Comparison of ENCODE assay signal across 15 mouse cellular contexts in genomic region chr12:9577610-9578009, GRCm38 (mm10). TPM values are rescaled to one million over a fixed set of nuclear protein-coding genes. Genes with fewer than 3 reads are reported as not detected.
DNase-seq lines count a peak whose midpoint lies in the region; ATAC-seq and TF ChIP-seq lines count a peak whose summit lies in the region.
"Had no signal": no experiment of that assay in that cellular context is flagged by ENCODE, and none has a peak within 500 bp of the region (broad histone marks: within the 10 kb centered on the region; RNA-seq: fewer than 3 reads in every experiment).

No protein-coding gene starts in this region.

- peaks cover 5% of the 10 kb centered on the region for H3K4me1 ChIP-seq in intestine, embryonic 14.5 days (replicated peaks; ENCODE audit: control insufficient read depth, insufficient read depth, low read length)
- H3K4me1 ChIP-seq in intestine, postnatal 0 days (replicated peaks; ENCODE audit: control insufficient read depth, insufficient read depth, low read length), result no peaks in the 10 kb centered on the region
- peaks cover 52% of the 10 kb centered on the region for H3K4me1 ChIP-seq in embryonic facial prominence, embryonic 10.5 days
- H3K4me1 ChIP-seq in embryonic facial prominence, embryonic 12.5 days, result peaks cover 27% of the 10 kb centered on the region
- H3K4me1 ChIP-seq in limb, embryonic 13.5 days, result peaks cover 70% of the 10 kb centered on the region

- peaks cover 93% of the 10 kb centered on the region for H3K27me3 ChIP-seq in intestine, embryonic 14.5 days (replicated peaks; ENCODE audit: control insufficient read depth, insufficient read depth, low read length)
- H3K27me3 ChIP-seq in intestine, postnatal 0 days (replicated peaks; ENCODE audit: control insufficient read depth, insufficient read depth, low read length), result peaks cover 96% of the 10 kb centered on the region
- H3K27me3 ChIP-seq in embryonic facial prominence, embryonic 10.5 days (replicated peaks; ENCODE audit: low read depth, poor library complexity, severe bottlenecking), result peaks cover 100% of the 10 kb centered on the region
- peaks cover 55% of the 10 kb centered on the region for H3K27me3 ChIP-seq in embryonic facial prominence, embryonic 12.5 days
- peaks cover 82% of the 10 kb centered on the region for H3K27me3 ChIP-seq in limb, embryonic 13.5 days
- H3K27me3 ChIP-seq: CH12.LX had no signal

- H3K36me3 ChIP-seq in intestine, embryonic 14.5 days (ENCODE audit: control insufficient read depth, insufficient read depth, low read length), result no peaks in the 10 kb centered on the region
- H3K36me3 ChIP-seq in intestine, postnatal 0 days (ENCODE audit: control insufficient read depth, insufficient read depth), result no peaks in the 10 kb centered on the region
- no peaks in the 10 kb centered on the region for H3K36me3 ChIP-seq in embryonic facial prominence, embryonic 10.5 days (replicated peaks)
- no peaks in the 10 kb centered on the region for H3K36me3 ChIP-seq in embryonic facial prominence, embryonic 12.5 days
- H3K36me3 ChIP-seq in limb, embryonic 13.5 days, result 0 out of 2 replicates have a peak, but pooled peaks cover 8% of the 10 kb centered on the region

- no peak for TF ChIP-seq CTCF in intestine, postnatal 0 days (IDR thresholded peaks at IDR 0.05; ENCODE audit: low read depth)

- H3K4me3 ChIP-seq in intestine, embryonic 14.5 days (ENCODE audit: low read depth, low read length), result peak overlapping the region; percentile 55
- no peak overlapping the region for H3K4me3 ChIP-seq in intestine, postnatal 0 days (ENCODE audit: low read depth, low read length)
- peak overlapping the region; percentile 66 for H3K4me3 ChIP-seq in embryonic facial prominence, embryonic 10.5 days
- H3K4me3 ChIP-seq in embryonic facial prominence, embryonic 12.5 days, result peak overlapping the region; percentile 58
- H3K4me3 ChIP-seq in limb, embryonic 13.5 days, result peak overlapping the region; percentile 70
- H3K4me3 ChIP-seq: erythroblast, embryonic 14.5 days had no signal

- DNase-seq in intestine, embryonic 14.5 days (ENCODE audit: low spot score), result no peak
- DNase-seq in embryonic facial prominence, embryonic 10.5 days (ENCODE audit: low spot score), result no peak
- DNase-seq in cerebellum, postnatal 4 days (ENCODE audit: low spot score in 2 of 2), result no peak
- DNase-seq in layer of hippocampus, adult 8-10 months (ENCODE audit: low spot score in 2 of 2), result no peak
- DNase-seq: cerebellum, postnatal 25 days; left cerebral cortex, postnatal 4 days; right cerebral cortex, adult 18-20 months had no signal

- H3K27ac ChIP-seq in intestine, embryonic 14.5 days (ENCODE audit: low read depth), result no peak overlapping the region
- no peak overlapping the region for H3K27ac ChIP-seq in intestine, postnatal 0 days (ENCODE audit: low read depth, low read length)
- no peak overlapping the region for H3K27ac ChIP-seq in embryonic facial prominence, embryonic 10.5 days (replicated peaks)
- peak overlapping the region; percentile 24; the same call in 1 of the 2 replicates for H3K27ac ChIP-seq in embryonic facial prominence, embryonic 12.5 days
- H3K27ac ChIP-seq in limb, embryonic 13.5 days, result peak overlapping the region; percentile 58; the same call in 1 of the 2 replicates
- H3K27ac ChIP-seq: hindbrain, embryonic 14.5 days; kidney, postnatal 0 days had no signal

- ATAC-seq in intestine, embryonic 14.5 days (replicated peaks; ENCODE audit: low FRiP score, low TSS enrichment, low read depth), result no peak
- ATAC-seq in intestine, postnatal 0 days, result no peak
- ATAC-seq in embryonic facial prominence, embryonic 12.5 days (ENCODE audit: insufficient number of reproducible peaks, insufficient read depth, low FRiP score, low TSS enrichment), result no peak
- no peak for ATAC-seq in limb, embryonic 13.5 days (ENCODE audit: low FRiP score, low read depth)

- H3K9ac ChIP-seq in intestine, embryonic 14.5 days (ENCODE audit: low read length), result peak overlapping the region; percentile 65
- H3K9ac ChIP-seq in intestine, postnatal 0 days (ENCODE audit: low read depth, low read length), result no peak overlapping the region
- H3K9ac ChIP-seq in embryonic facial prominence, embryonic 12.5 days, result peak overlapping the region; percentile 79
- H3K9ac ChIP-seq in limb, embryonic 13.5 days, result peak overlapping the region; percentile 88
- H3K9ac ChIP-seq: hindbrain, embryonic 14.5 days had no signal

- no peaks in the 10 kb centered on the region for H3K9me3 ChIP-seq in intestine, embryonic 14.5 days (ENCODE audit: control insufficient read depth, low read length)
- H3K9me3 ChIP-seq in intestine, postnatal 0 days (ENCODE audit: control insufficient read depth), result no peaks in the 10 kb centered on the region
- H3K9me3 ChIP-seq in embryonic facial prominence, embryonic 10.5 days, result no peaks in the 10 kb centered on the region
- H3K9me3 ChIP-seq in embryonic facial prominence, embryonic 12.5 days, result no peaks in the 10 kb centered on the region
- H3K9me3 ChIP-seq in limb, embryonic 13.5 days, result no peaks in the 10 kb centered on the region

- 29% methylated on average over 2 of the region's 2 CpGs for WGBS in intestine, embryonic 14.5 days
- WGBS in intestine, postnatal 0 days, result 33% methylated on average over 2 of the region's 2 CpGs
- WGBS in embryonic facial prominence, embryonic 10.5 days, result 11% methylated on average over 2 of the region's 2 CpGs
- 17% methylated on average over 2 of the region's 2 CpGs for WGBS in embryonic facial prominence, embryonic 12.5 days
- 38% methylated on average over 2 of the region's 2 CpGs for WGBS in limb, embryonic 13.5 days

- H3K4me2 ChIP-seq in intestine, embryonic 14.5 days (ENCODE audit: low read length), result peak overlapping the region; percentile 62
- H3K4me2 ChIP-seq in intestine, postnatal 0 days (replicated peaks; ENCODE audit: low read depth), result no peak overlapping the region
- H3K4me2 ChIP-seq in embryonic facial prominence, embryonic 12.5 days (replicated peaks), result peak overlapping the region; percentile 67
- peak overlapping the region; percentile 73 for H3K4me2 ChIP-seq in limb, embryonic 13.5 days (replicated peaks)

RNA-seq across cellular contexts. Expression of gene Osr1, which starts 7.7 kb away (rescaled TPM):
- 52.3 and 55.6 TPM in 2 replicates for polyA plus RNA-seq in intestine, embryonic 14.5 days (2014; fragmentation: Nextera tagmentation; extraction: Ambion mirVana)
- polyA plus RNA-seq in intestine, postnatal 0 days (2015; fragmentation: Nextera tagmentation; extraction: Ambion mirVana), result 20.1 and 25.0 TPM in 2 replicates
- 13.8 and 23.6 TPM in 2 replicates for polyA plus RNA-seq in embryonic facial prominence, embryonic 10.5 days (2016; fragmentation: Nextera tagmentation; extraction: Ambion mirVana)
- polyA plus RNA-seq in embryonic facial prominence, embryonic 12.5 days (2016; fragmentation: Nextera tagmentation; extraction: Ambion mirVana), result 87.4 and 88.0 TPM in 2 replicates
- 83.2 and 95.3 TPM in 2 replicates for polyA plus RNA-seq in limb, embryonic 13.5 days (2015; fragmentation: Nextera tagmentation; extraction: Ambion mirVana)
- 1 to 10 TPM; 3.5 to 4.0 (median 3.6) TPM for total RNA-seq in layer of hippocampus, adult 8-10 months (2022)
- total RNA-seq: CH12.LX; megakaryocyte-erythroid progenitor cell, adult 5-6 weeks had no signal
- polyA plus RNA-seq: erythroblast, embryonic 14.5 days had no signal

Comparison
In these comparisons a context has a peak if more than half of its experiments do, and no peak if none do; other contexts are left out.
1. H3K27ac ChIP-seq: peak in embryonic facial prominence, embryonic 12.5 days (single experiment) and limb, embryonic 13.5 days (single experiment); none in intestine, embryonic 14.5 days (single experiment), intestine, postnatal 0 days (single experiment) and embryonic facial prominence, embryonic 10.5 days (single experiment).